Mouse (Mus musculus): ENCODE results near the gene Il4ra.

The Il4ra gene

DNA sequence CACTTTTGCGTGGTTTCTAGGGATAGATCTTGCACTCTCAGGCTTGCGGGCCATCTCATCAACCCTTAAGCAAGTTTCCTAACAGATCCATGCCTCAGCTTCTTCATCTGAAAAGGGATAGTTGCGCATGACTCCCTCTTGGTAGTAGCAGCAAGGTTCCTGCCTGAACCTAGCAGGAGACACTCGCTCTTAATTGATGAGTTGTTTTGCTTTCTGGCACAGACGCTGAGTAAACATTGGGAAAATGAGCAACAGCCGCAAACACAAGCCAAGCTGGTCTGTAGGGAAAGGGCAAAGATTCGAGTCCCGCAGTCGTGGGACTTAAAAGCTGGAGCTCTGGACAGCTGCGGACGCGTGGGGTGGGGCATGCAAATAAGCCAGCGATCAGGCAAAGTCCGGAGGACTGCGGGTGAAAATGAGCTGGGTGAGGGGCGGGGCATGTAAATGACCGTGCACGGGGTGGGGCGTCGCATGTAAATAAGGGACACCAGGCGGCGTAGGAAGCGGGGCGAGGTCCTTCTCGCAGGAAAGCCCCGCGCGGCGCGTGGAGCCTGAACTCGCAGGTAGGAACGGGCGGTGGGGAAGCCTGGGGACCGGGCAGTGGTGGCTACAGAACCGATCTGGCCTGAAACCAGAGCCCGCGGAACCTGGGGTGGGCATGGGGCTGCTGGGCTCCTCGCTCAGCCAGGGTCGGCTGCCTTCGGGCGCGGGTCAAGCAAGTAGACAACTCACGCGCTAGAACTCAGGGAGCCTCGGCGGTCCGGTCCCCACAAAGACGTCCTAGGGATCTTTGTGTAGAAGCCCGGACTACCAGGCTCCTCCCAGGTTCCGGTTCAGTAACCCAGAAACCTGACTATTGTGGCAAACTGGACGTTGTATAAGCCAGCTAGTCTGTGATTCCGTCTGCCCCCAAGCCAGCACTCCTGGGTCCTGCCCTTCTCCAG, at the start of gene Il4ra:
Gene Il4ra, plus strand, starts transcription at position 355 of the 944 bp plus-strand sequence.
- DNase-seq (ENCODE audit: low read depth, low spot score): peak; percentile 92

GRCm38 (mm10) chr7:125503374-125504092, 48.4 kb upstream of the Il4ra start:
- no peak for DNase-seq (ENCODE audit: low read depth, low spot score)

DNA sequence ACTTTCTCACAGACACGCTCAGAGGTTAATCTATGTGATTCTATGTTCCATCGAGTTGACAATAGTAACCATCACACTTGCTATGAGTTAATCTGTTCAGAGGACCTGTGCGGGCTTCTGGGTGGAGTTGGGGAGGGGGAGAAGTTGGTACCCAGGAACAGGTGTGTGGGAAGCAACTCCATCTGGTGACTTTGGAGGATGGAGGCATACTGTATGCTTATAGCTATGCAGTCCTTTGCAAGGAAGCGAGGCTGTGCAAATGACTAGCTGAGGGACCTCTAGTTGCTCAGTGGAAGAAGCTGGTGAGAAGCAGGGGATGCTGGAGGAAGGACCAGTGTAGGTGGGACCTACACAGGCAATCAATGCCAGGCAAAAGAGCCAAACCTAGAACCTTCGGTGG, 47.3 kb upstream of the Il4ra start:
- DNase-seq (ENCODE audit: low read depth, low spot score): no peak

GRCm38 (mm10) chr7:125505568-125505967, 46.4 kb upstream of the Il4ra start:
- no peak for DNase-seq (ENCODE audit: low read depth, low spot score)

- DNase-seq (ENCODE audit: low read depth, low spot score): no peak
Measured at GRCm38 (mm10) chr7:125507279-125507678, 44.6 kb upstream of the Il4ra start.

- peak; percentile 25 for DNase-seq (ENCODE audit: low read depth, low spot score)
Measured at GRCm38 (mm10) chr7:125511432-125511831, 40.5 kb upstream of the Il4ra start.

DNA sequence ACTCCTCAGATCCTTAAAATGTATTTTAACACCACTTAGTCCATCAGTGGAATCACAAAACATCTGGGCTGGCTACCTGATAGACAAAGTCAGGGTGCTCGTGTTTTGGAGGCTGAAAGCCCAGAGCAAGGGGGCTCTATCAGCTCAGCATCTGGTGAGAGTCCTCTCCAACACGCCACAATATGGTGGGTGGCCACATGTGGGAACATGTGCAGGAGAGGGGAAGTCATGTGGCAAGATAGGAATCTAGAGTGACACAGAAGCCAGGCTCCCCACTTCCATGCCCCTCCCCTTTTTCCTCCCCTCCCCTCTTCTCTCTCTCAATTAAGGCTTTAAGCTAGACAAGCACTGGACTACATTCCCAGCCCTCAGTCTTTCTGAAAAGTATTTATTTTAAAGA, 40.1 kb upstream of the Il4ra start:
- DNase-seq (ENCODE audit: low read depth, low spot score): no peak

- DNase-seq (ENCODE audit: low read depth, low spot score): no peak
Measured at GRCm38 (mm10) chr7:125515081-125515853, 36.7 kb upstream of the Il4ra start.

DNA sequence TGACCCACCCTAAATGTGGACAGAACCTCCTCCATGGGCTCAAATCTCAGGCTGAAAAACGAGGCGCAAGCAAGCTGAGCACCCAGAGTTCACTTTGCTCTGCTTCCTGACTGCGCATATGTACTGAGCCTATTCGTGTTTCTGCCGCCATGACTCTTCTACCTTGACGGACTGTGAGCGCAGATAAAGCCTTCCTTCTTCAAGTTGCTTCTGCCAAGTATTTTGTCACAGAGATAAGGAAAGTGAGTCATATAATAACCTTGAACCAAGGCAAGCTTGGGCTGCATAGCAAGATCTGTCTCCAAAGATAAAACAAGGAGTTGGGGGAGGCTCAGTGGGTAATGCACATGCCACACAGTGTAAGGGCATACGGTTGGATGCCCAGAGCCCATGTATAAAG, 35.2 kb upstream of the Il4ra start:
- no peak for DNase-seq (ENCODE audit: low read depth, low spot score)

DNA sequence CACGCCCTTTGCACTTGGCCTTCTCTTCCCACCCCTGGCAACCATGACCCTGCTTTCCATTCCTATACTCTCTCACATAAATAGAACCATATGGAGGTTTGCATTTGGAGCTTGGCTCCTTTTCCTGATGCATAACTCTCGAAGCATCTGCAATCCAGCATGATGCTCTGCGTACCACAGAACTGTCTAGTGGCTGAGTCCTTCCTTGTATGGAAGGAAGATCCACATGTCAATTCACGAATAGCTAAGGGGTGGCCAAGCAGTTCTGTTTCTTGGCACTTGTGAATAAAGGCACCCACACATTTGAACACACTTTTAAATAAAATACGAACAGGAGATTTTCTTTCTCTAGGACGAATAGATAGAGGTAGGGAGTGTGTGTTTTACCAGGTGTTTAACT, 34.5 kb upstream of the Il4ra start:
- DNase-seq (ENCODE audit: low read depth, low spot score): no peak

DNA sequence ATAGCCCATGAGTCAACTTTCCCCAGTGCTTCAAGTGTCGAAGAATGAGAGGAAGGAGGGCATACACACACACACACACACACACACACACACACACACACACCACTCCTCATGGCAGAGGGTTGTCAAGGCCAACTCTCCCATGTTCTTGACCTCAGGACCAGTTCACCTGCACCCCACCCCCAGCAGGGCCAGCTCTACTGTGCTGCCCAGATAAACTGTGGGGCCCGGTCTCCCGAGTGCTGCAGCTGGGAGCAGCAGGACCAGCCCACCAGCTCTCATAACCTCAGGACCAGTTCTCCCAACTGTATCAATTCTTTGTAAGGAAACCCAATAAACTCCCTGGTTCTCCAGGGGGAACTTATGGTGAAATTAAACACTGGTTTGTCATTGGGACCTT, 32.2 kb upstream of the Il4ra start:
- no peak for DNase-seq (ENCODE audit: low read depth, low spot score)

GRCm38 (mm10) chr7:125523051-125523450, 28.9 kb upstream of the Il4ra start:
- DNase-seq (ENCODE audit: low read depth, low spot score): no peak

DNA sequence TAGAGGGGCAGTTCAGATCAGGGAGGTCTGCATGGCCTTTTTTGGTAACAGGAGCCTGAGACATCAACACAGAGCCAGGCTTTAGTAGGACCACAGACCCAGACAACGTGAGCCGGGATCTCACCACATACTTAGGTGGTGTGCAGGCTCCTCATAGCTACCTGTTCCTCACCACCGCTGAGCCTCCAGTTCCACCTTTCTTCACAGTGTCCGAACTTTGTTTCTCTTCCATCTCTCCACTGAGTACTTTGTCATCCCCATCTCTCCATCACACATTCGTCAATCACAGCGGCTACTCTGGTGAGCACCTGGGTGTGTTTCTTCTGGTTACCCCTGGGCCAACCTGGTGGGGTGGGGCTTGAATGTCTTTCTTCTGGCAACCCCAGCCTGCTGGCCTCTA, 24.7 kb upstream of the Il4ra start:
- no peak for DNase-seq (ENCODE audit: low read depth, low spot score)

DNA sequence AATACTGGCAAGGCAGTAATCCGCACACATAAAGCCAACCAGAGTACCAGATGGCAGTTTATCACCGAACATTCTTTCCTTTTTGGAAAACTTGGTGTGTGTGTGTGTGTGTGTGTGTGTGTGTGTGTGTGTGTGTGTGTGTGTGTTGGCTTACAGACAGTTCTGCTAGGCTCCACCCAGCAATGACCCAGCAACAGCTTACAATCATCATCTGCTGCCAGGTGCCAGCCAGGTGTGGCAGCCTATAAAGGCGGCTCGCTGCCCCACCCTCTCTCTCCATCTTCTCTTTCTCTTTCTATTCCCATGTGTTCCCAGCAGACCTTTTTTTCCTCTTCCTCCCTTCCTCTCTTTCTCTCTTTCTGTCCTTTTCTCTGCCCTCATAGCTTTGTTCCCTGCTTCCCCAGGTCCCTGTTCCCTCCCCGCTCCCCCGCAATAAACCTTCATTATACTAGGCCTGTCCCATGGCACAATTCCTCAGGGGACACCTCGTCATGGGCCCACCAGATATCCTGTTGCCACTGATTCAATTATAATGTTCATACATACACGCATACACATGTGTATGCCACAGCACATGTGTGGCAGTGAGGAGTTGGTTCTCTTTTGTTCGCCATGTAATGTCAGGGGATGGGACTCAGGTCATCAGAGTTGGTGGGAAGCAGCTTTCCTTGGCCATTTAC, 23.9 kb upstream of the Il4ra start:
- no peak for DNase-seq (ENCODE audit: low read depth, low spot score)

DNA sequence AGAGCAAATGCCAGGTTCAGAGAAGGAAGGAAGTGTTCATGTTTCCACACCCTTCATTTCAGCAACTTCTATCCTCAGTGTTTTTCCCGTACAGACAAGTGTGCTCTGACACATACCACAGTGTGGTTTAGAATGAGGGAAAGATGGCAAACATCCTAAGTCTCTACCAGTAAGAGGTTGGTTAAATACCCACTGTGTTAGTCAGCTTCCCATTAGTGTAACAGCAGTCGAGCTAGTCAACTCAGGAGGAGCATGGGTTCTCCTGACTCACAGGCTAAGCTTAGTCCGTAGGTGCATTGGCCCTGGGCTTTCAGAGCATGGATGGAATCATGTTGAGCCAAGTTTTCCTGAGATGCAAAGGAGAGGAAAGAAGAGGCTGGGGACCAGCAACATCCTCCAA, 12.6 kb upstream of the Il4ra start:
- DNase-seq (ENCODE audit: low read depth, low spot score): no peak

DNA sequence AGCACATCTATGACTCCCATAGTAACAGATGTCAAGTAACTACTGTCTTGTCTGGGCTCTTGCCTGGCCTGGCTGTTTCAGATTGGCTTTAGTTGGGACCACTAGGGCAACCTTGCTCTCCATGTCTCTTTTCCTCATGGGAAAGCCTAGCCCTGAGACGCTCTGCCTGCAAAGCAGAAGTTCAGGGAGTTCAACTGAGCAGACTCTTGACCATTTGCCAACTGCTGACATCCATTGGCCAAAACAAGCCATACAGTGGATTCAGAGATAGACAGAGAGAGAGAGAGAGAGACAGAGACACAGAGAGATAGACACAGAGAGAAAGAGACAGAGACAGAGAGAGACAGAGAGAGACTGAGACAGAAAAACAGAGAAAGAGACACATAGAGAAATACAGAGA, 10.9 kb upstream of the Il4ra start:
- no peak for DNase-seq (ENCODE audit: low read depth, low spot score)

DNA sequence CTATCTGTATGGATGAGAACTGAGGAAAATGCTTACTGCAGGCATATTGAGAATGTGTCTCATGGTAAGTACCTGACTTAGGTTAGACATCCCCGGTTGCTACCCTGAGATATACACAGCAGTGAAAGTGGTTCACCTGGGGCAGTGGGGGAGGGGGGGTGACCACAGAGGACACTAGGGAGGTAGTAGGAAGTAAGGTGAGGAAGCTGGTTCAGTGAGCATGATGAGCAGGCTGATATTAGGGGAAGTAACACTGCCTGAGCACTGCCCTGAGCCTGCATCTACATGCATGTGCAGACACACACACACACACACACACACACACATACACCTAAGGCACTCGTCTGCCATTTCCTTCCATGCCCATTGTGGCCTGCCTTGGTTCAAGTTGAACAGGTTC, 10.1 kb upstream of the Il4ra start:
- peak; percentile 55 for DNase-seq (ENCODE audit: low read depth, low spot score)

GRCm38 (mm10) chr7:125542335-125543050, 9.4 kb upstream of the Il4ra start:
- peak; percentile 22 for DNase-seq (ENCODE audit: low read depth, low spot score)

GRCm38 (mm10) chr7:125543497-125543896, 8.4 kb upstream of the Il4ra start:
- no peak for DNase-seq (ENCODE audit: low read depth, low spot score)

DNA sequence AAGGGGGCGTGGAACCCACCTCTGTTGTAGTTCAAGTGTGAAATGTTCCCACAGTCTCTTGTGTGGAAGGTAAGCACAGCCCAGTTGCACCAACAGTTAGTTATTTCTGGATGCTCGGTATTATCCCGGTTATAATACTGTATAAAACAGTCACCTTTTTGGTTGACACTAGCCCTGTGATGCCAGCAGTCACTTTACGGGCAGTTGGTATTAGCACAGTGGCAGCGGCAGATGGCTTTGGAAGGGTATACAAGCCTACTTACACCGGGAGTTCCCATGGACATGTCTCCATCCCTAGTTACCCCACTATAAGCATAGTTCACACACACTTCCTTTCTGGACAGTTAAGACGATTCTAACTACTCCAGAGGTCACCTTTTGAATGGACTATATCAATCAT, 6.6 kb upstream of the Il4ra start:
- no peak for DNase-seq (ENCODE audit: low read depth, low spot score)

GRCm38 (mm10) chr7:125546727-125547126, 5.2 kb upstream of the Il4ra start:
- no peak for DNase-seq (ENCODE audit: low read depth, low spot score)
